Mouse (Mus musculus) mature B cell (primary cell): ENCODE data around the gene Aqp9.

Source experiments
- in situ Hi-C: fragments of 300-500 bp; cut with MboI; formaldehyde crosslinking; loops from 2 replicates; pipeline ENCODE4 v1.14.3; 2019

The Aqp9 gene

GRCm38 (mm10) chr9:71067156-71067555 is 101.3 kb downstream of the Aqp9 start:
- in situ Hi-C loops: loop anchor here (25.0 kb wide), 1 partner anchor 405 kb away; the partner anchor contains the start of genes Gm10642 and Mindy2

- in situ Hi-C loops: loop anchor here (25.0 kb wide), 1 partner anchor 404 kb away; the partner anchor contains the start of genes Gm10642 and Mindy2
Observed at GRCm38 (mm10) chr9:71066491-71066890, 102.0 kb downstream of the Aqp9 start.

GRCm38 (mm10) chr9:71065343-71065875 is 103.1 kb downstream of the Aqp9 start:
- in situ Hi-C loops: loop anchor here (25.0 kb wide), 1 partner anchor 403 kb away; the partner anchor contains the start of genes Gm10642 and Mindy2

GRCm38 (mm10) chr9:71064291-71064840 is 104.1 kb downstream of the Aqp9 start:
- in situ Hi-C loops: loop anchor here (25.0 kb wide), 1 partner anchor 402 kb away; the partner anchor contains the start of genes Gm10642 and Mindy2

GRCm38 (mm10) chr9:71063551-71063950 is 104.9 kb downstream of the Aqp9 start:
- in situ Hi-C loops: loop anchor here (25.0 kb wide), 1 partner anchor 401 kb away; the partner anchor contains the start of genes Gm10642 and Mindy2

- in situ Hi-C loops: loop anchor here (25.0 kb wide), 1 partner anchor 401 kb away; the partner anchor contains the start of genes Gm10642 and Mindy2
Observed at GRCm38 (mm10) chr9:71062976-71063375, 105.5 kb downstream of the Aqp9 start.

- in situ Hi-C loops: loop anchor here (25.0 kb wide), 1 partner anchor 400 kb away; the partner anchor contains the start of genes Gm10642 and Mindy2
Observed at GRCm38 (mm10) chr9:71062301-71062700, 106.2 kb downstream of the Aqp9 start.
